Mouse (Mus musculus) E14TG2a.4 (cell line): ENCODE measurements around the gene Nebl.
A peak's percentile ranks its signal among the peaks of the same experiment; 100 is the strongest.

Source experiments
- H3K27me3 ChIP-seq: 2 replicates; pipeline ENCODE4 v1.6.1; 2014; ENCODE audit warnings: low read length, control low read depth; ENCODE audit not compliant: insufficient read depth
- H3K36me3 ChIP-seq: 2 replicates; pipeline ENCODE4 v1.6.1; 2014; ENCODE audit warnings: low read length, control low read depth; ENCODE audit not compliant: insufficient read depth
- H3K4me1 ChIP-seq: replicated peaks from 2 replicates; pipeline ENCODE4 v1.6.1; 2014; ENCODE audit warnings: low read depth, low read length, control low read depth
- H3K4me3 ChIP-seq: replicated peaks from 2 replicates; pipeline ENCODE4 v1.5.1; 2014; ENCODE audit warnings: mild to moderate bottlenecking, low read length
- H3K9me3 ChIP-seq: 2 replicates; pipeline ENCODE4 v1.6.1; 2014; ENCODE audit warnings: low read length, control low read depth
- CTCF ChIP-seq: conservative IDR thresholded peaks from 2 replicates; pipeline ENCODE4 v1.5.1; 2014; ENCODE audit warnings: low read length
- NANOG ChIP-seq: IDR thresholded peaks from 2 replicates; pipeline ENCODE4 v1.6.1; 2014; ENCODE audit warnings: borderline replicate concordance, low read length, mixed read lengths
- POU5F1 ChIP-seq: IDR thresholded peaks from 2 replicates; pipeline ENCODE4 v1.6.1; 2014; ENCODE audit warnings: low read length, borderline replicate concordance

Nebl gene

GRCm38 (mm10) chr2:17436739-17437440 is 294.4 kb downstream of the Nebl start:
- no peak for TF ChIP-seq NANOG
- no peak for TF ChIP-seq POU5F1
- TF ChIP-seq CTCF, result no peak
- H3K9me3 ChIP-seq, result no peaks in the 10 kb centered on the region
- no peaks in the 10 kb centered on the region for H3K36me3 ChIP-seq
- H3K4me3 ChIP-seq, result no peak overlapping the region
- H3K4me1 ChIP-seq, result no peaks in the 10 kb centered on the region
- no peaks in the 10 kb centered on the region for H3K27me3 ChIP-seq

DNA sequence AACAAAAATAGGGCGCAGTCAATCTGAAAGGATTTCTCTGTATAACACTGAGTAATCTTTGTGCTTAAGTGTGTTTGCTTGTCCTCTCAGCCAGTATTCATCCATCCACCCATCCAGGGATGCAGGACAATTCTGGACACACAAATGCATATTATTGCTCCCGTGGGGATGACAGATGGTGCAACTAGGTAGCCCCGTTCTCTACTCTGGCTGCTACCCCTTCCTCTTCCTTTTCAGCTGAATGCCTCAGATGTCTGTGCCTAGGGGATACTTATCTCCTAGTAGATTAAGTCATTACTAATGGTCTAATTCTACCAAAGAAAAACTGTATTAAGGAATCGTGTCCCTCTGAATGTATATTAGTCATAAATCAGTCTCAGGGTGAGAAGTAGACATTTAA is 296.0 kb downstream of the Nebl start:
- Histone ChIP-seq H3K36me3 (no peaks in the 10 kb centered on the region), H3K4me3 (no peak overlapping the region), H3K4me1 (no peaks in the 10 kb centered on the region), H3K27me3 (no peaks in the 10 kb centered on the region), H3K9me3 (no peaks in the 10 kb centered on the region)
- no peak for TF ChIP-seq CTCF
- no peak for TF ChIP-seq POU5F1
- TF ChIP-seq NANOG, result no peak

DNA sequence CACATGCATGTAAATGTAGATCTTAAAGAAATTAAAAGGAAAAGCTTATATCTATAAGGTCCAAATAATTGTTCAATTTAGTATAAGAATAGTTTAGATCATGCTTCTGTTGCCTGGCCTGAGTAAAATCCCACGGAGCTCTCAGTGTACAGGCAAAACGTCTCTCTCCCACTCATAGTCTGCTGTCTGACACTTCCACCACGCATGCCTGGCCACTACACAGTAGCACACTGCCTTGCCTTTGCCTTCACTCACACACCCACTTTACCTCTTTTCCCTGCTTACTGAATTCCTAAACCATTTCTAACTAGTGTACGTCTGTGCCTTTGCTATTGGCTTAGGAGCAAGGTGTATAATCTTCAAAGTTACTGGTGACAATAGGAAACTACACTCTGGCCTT is 302.2 kb downstream of the Nebl start:
- Histone ChIP-seq H3K9me3 (no peaks in the 10 kb centered on the region), H3K27me3 (no peaks in the 10 kb centered on the region), H3K4me3 (no peak overlapping the region), H3K36me3 (no peaks in the 10 kb centered on the region), H3K4me1 (no peaks in the 10 kb centered on the region)
- TF ChIP-seq CTCF (no peak), NANOG (no peak)

DNA sequence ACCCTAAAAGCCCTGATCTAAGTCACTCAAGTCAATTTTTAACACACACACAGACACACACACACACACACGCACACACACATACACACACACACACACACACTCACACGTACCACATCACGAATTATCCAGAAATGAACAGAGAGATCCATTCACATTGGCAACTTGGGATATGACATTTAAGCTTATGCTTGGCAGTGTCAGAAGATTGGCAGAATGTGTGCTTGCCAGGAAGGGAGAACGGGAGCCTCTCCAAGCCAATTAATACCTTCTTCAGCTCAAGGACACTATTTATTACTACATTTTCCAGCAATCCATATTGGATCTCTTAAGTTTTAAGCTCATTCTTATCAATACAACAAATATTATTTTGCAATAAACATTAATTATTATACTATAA is 303.1 kb downstream of the Nebl start:
- no peaks in the 10 kb centered on the region for H3K36me3 ChIP-seq
- H3K4me1 ChIP-seq, result no peaks in the 10 kb centered on the region
- H3K27me3 ChIP-seq, result no peaks in the 10 kb centered on the region
- no peaks in the 10 kb centered on the region for H3K9me3 ChIP-seq
- H3K4me3 ChIP-seq, result no peak overlapping the region
- TF ChIP-seq CTCF (no peak), NANOG (no peak)

GRCm38 (mm10) chr2:17422967-17423366 is 308.3 kb downstream of the Nebl start:
- Histone ChIP-seq H3K4me3 (no peak overlapping the region), H3K4me1 (no peaks in the 10 kb centered on the region), H3K36me3 (no peaks in the 10 kb centered on the region), H3K27me3 (no peaks in the 10 kb centered on the region), H3K9me3 (peaks cover 15% of the 10 kb centered on the region)
- TF ChIP-seq POU5F1 (no peak), CTCF (peak; percentile 43; the same call in 1 of the 2 replicates)

DNA sequence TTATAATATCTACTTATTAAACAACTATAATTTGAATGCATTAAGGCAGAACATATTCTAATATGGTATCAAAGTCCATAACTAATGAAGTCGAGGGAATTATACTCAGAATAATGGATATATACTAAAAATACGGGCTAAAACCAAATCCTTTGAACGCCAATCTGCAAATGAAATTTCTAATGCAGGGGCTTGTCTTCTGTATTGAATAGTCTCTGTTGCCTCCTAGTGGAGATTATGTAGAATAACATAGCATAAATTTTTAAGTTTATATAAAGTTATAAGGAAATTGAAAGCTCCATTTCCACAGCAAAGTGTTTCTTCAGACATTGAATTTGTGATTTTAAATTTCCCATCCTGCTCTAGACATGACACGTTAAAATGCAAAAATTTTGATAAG is 315.9 kb downstream of the Nebl start:
- Histone ChIP-seq H3K27me3 (no peaks in the 10 kb centered on the region), H3K4me3 (no peak overlapping the region), H3K36me3 (no peaks in the 10 kb centered on the region), H3K4me1 (no peaks in the 10 kb centered on the region), H3K9me3 (no peaks in the 10 kb centered on the region)
- TF ChIP-seq POU5F1 (no peak), CTCF (peak; percentile 56), NANOG (no peak)

DNA sequence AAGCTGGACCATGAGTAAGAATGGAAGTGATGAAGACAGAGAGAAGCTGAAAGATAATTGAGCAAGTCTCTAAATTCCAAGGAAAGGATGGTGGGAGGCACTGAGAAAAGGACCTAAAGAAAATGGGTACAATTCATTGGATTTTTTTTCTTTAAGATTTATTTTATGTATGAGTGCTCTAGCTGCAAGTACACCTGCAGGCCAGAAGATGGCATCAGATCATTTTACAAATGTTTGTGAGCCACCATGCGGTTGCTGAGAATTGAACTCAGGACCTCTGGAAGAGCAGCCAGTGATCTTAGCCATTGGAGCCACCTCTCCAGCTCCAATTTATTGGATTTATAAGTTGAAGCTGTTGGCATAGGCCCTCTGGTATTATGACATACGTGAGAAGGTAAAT is 316.9 kb downstream of the Nebl start:
- no peaks in the 10 kb centered on the region for H3K4me1 ChIP-seq
- TF ChIP-seq NANOG (no peak), CTCF (peak; percentile 39), POU5F1 (no peak)
- no peaks in the 10 kb centered on the region for H3K27me3 ChIP-seq
- no peak overlapping the region for H3K4me3 ChIP-seq
- no peaks in the 10 kb centered on the region for H3K36me3 ChIP-seq
- H3K9me3 ChIP-seq, result no peaks in the 10 kb centered on the region

GRCm38 (mm10) chr2:17413496-17414268 is 317.6 kb downstream of the Nebl start:
- TF ChIP-seq CTCF (no peak), POU5F1 (no peak), NANOG (no peak)
- no peaks in the 10 kb centered on the region for H3K4me1 ChIP-seq
- no peaks in the 10 kb centered on the region for H3K36me3 ChIP-seq
- no peak overlapping the region for H3K4me3 ChIP-seq
- no peaks in the 10 kb centered on the region for H3K9me3 ChIP-seq
- no peaks in the 10 kb centered on the region for H3K27me3 ChIP-seq

DNA sequence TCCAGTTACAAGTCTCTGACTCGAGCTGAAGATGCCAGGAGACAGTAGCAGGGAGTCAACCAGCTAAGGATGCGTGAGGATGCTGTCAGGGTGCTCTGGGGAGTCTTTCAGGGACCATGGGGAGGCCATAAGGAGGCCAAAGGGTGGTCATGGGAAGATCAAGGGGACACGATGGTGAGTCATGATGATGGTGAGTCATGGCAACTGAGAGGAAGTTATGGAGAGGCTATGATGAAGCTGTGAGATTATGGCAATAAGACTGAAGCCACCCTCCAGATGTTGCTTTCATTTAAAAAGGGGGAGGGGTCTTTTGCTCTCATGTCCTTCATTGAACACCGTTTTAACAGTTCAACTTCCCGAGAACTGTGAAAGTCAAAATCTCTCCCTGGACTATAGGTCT is 322.0 kb downstream of the Nebl start:
- Histone ChIP-seq H3K36me3 (no peaks in the 10 kb centered on the region), H3K4me1 (no peaks in the 10 kb centered on the region), H3K27me3 (no peaks in the 10 kb centered on the region), H3K9me3 (no peaks in the 10 kb centered on the region), H3K4me3 (no peak overlapping the region)
- TF ChIP-seq NANOG (no peak), POU5F1 (no peak), CTCF (no peak)
